8 mouse cellular contexts compared by ENCODE assay signal in the genomic region with DNA sequence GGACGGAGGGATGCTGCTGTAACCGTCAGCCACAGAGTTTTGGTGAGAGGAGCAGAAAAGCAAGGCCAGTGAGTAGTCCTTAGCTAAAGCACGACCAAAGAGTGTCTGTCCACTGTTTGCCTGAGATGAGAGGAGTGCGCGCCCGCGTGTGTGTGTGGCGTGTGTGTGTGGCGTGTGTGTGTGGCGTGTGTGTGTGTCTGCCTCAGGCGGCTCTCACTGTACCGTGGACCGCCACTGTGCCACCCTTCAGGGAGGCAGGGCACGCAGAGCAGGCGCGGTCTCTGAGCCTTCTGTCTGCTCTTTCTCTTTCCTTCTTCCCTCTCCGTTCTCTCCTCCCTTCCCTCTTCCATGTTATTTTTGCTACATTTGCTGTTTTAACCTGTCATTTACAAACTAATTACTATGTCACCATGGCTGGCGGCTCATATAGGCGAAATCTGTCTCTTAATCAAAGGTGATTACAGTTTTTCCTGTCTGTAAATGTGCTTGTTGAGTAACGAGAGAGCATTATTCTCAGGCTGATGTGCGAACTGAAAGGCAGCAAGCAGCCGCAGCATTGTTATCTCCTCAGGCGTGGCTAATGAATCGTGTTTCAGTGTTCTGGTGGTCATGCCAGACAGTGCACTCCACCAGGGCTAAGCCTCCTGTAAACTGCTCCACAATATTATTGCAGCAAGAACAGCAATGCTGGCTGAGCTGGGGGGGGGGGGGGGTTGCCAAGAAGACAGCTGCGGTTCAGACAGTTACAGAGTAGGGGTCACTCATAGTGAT.
DNase-seq lines count a peak whose midpoint lies in the region; ATAC-seq and TF ChIP-seq lines count a peak whose summit lies in the region.

No protein-coding gene starts in this region.

- no peak for TF ChIP-seq POLR2A in limb, embryonic 14.5 days (IDR thresholded peaks at IDR 0.05; ENCODE audit: borderline replicate concordance, extremely low read depth, insufficient read depth, insufficient read length)
- no peak for TF ChIP-seq POLR2A in olfactory bulb, adult 2 months (IDR thresholded peaks at IDR 0.05; ENCODE audit: insufficient read depth, low read depth, low read length)

- no peak for DNase-seq in limb, embryonic 14.5 days (ENCODE audit: low spot score)
- no peak for DNase-seq in limb, embryonic 10.5 days (ENCODE audit: low spot score)
- DNase-seq in hindbrain, postnatal 0 days (ENCODE audit: low spot score), result peak; percentile 73
- no peak for DNase-seq in layer of hippocampus, adult 11-12 months (ENCODE audit: low spot score)
- DNase-seq in kidney, adult 9 months, result no peak

- ATAC-seq in limb, embryonic 14.5 days (ENCODE audit: low FRiP score, low read depth), result peak; percentile 37; the same call in 1 of the 2 replicates
- ATAC-seq in embryonic facial prominence, embryonic 15.5 days (ENCODE audit: insufficient number of reproducible peaks, low FRiP score, low TSS enrichment, low read depth), result no peak
- peak; percentile 83 for ATAC-seq in hindbrain, postnatal 0 days
- ATAC-seq in activated CD4-positive, CD25-positive, alpha-beta regulatory T cell, adult 4 months, result no peak

- no peak overlapping the region for H3K27ac ChIP-seq in limb, embryonic 14.5 days (replicated peaks; ENCODE audit: low read depth, low read length)
- no peak overlapping the region for H3K27ac ChIP-seq in limb, embryonic 10.5 days
- no peak overlapping the region for H3K27ac ChIP-seq in embryonic facial prominence, embryonic 15.5 days (replicated peaks)
- H3K27ac ChIP-seq in hindbrain, postnatal 0 days, result peak overlapping the region; percentile 28
- peak overlapping the region; percentile 45 for H3K27ac ChIP-seq in olfactory bulb, adult 2 months (ENCODE audit: insufficient read depth, low read depth, low read length)

- peak; percentile 35 for TF ChIP-seq CTCF in hindbrain, postnatal 0 days (IDR thresholded peaks at IDR 0.05; ENCODE audit: low read depth)
- no peak for TF ChIP-seq CTCF in olfactory bulb, adult 2 months (IDR thresholded peaks at IDR 0.05; ENCODE audit: insufficient read depth, low read depth, low read length)

- no peak overlapping the region for H3K4me3 ChIP-seq in limb, embryonic 14.5 days (replicated peaks; ENCODE audit: low read length)
- no peak overlapping the region for H3K4me3 ChIP-seq in limb, embryonic 10.5 days
- H3K4me3 ChIP-seq in embryonic facial prominence, embryonic 15.5 days (replicated peaks), result no peak overlapping the region
- peak overlapping the region; percentile 19; the same call in 1 of the 2 replicates for H3K4me3 ChIP-seq in hindbrain, postnatal 0 days (ENCODE audit: low read length)
- H3K4me3 ChIP-seq in olfactory bulb, adult 2 months (ENCODE audit: insufficient read depth, low read depth, low read length), result peak overlapping the region; percentile 9; the same call in 1 of the 2 replicates

- peaks cover 25% of the 10 kb centered on the region for H3K4me1 ChIP-seq in limb, embryonic 14.5 days (ENCODE audit: control insufficient read depth, insufficient read depth, low read length)
- H3K4me1 ChIP-seq in limb, embryonic 10.5 days, result peaks cover 41% of the 10 kb centered on the region
- H3K4me1 ChIP-seq in embryonic facial prominence, embryonic 15.5 days, result peaks cover 37% of the 10 kb centered on the region
- peaks cover 20% of the 10 kb centered on the region for H3K4me1 ChIP-seq in hindbrain, postnatal 0 days (ENCODE audit: insufficient read depth, low read length)
- H3K4me1 ChIP-seq in olfactory bulb, adult 2 months (ENCODE audit: control insufficient read depth, insufficient read depth, low read length), result peaks cover 32% of the 10 kb centered on the region

- WGBS in limb, embryonic 14.5 days, result 66% methylated on average over 25 of the region's 25 CpGs
- WGBS in limb, embryonic 10.5 days, result 73% methylated on average over 25 of the region's 25 CpGs
- 48% methylated on average over 25 of the region's 25 CpGs for WGBS in embryonic facial prominence, embryonic 15.5 days
- WGBS in hindbrain, postnatal 0 days, result 11% methylated on average over 25 of the region's 25 CpGs
- 22% methylated on average over 25 of the region's 25 CpGs for WGBS in olfactory bulb, adult 2 months

- H3K4me2 ChIP-seq in limb, embryonic 14.5 days (replicated peaks; ENCODE audit: low read depth, low read length, severe bottlenecking), result no peak overlapping the region
- 0 out of 2 replicates have a peak overlapping the region, but pooled peaks have one; percentile 17 for H3K4me2 ChIP-seq in embryonic facial prominence, embryonic 15.5 days (replicated peaks)
- peak overlapping the region; percentile 50 for H3K4me2 ChIP-seq in hindbrain, postnatal 0 days (ENCODE audit: low read depth, low read length)

- H3K27me3 ChIP-seq in limb, embryonic 14.5 days (ENCODE audit: control insufficient read depth, insufficient read depth, low read length), result no peaks in the 10 kb centered on the region
- H3K27me3 ChIP-seq in limb, embryonic 10.5 days (ENCODE audit: low read depth, poor library complexity, severe bottlenecking), result no peaks in the 10 kb centered on the region
- no peaks in the 10 kb centered on the region for H3K27me3 ChIP-seq in embryonic facial prominence, embryonic 15.5 days
- no peaks in the 10 kb centered on the region for H3K27me3 ChIP-seq in hindbrain, postnatal 0 days (ENCODE audit: insufficient read depth, low read length)

- peaks cover 6% of the 10 kb centered on the region; the same call in 1 of the 2 replicates for H3K36me3 ChIP-seq in limb, embryonic 14.5 days (ENCODE audit: control insufficient read depth, insufficient read depth, low read length)
- peaks cover 6% of the 10 kb centered on the region for H3K36me3 ChIP-seq in limb, embryonic 10.5 days
- 0 out of 2 replicates have a peak, but pooled peaks cover 2% of the 10 kb centered on the region for H3K36me3 ChIP-seq in embryonic facial prominence, embryonic 15.5 days
- no peaks in the 10 kb centered on the region for H3K36me3 ChIP-seq in hindbrain, postnatal 0 days (ENCODE audit: insufficient read depth, low read length)

- no peaks in the 10 kb centered on the region for H3K9me3 ChIP-seq in limb, embryonic 14.5 days (ENCODE audit: control insufficient read depth, low read length)
- H3K9me3 ChIP-seq in limb, embryonic 10.5 days (replicated peaks), result no peaks in the 10 kb centered on the region
- H3K9me3 ChIP-seq in embryonic facial prominence, embryonic 15.5 days (replicated peaks), result no peaks in the 10 kb centered on the region
- no peaks in the 10 kb centered on the region for H3K9me3 ChIP-seq in hindbrain, postnatal 0 days (ENCODE audit: low read length)

- H3K9ac ChIP-seq in limb, embryonic 14.5 days (ENCODE audit: low read depth, low read length, severe bottlenecking), result no peak overlapping the region
- H3K9ac ChIP-seq in embryonic facial prominence, embryonic 15.5 days, result no peak overlapping the region
- peak overlapping the region; percentile 38; the same call in 1 of the 2 replicates for H3K9ac ChIP-seq in hindbrain, postnatal 0 days (replicated peaks; ENCODE audit: low read length)

Comparison
In these comparisons a context has a peak if more than half of its experiments do, and no peak if none do; other contexts are left out.
1. ATAC-seq: peak in limb, embryonic 14.5 days (single experiment) and hindbrain, postnatal 0 days (single experiment); none in embryonic facial prominence, embryonic 15.5 days (single experiment) and activated CD4-positive, CD25-positive, alpha-beta regulatory T cell, adult 4 months (single experiment).
2. H3K27ac ChIP-seq: peak in hindbrain, postnatal 0 days (single experiment) and olfactory bulb, adult 2 months (single experiment); none in limb, embryonic 14.5 days (single experiment), limb, embryonic 10.5 days (single experiment) and embryonic facial prominence, embryonic 15.5 days (single experiment).
3. H3K4me3 ChIP-seq: peak in hindbrain, postnatal 0 days (single experiment) and olfactory bulb, adult 2 months (single experiment); none in limb, embryonic 14.5 days (single experiment), limb, embryonic 10.5 days (single experiment) and embryonic facial prominence, embryonic 15.5 days (single experiment).